Mouse (Mus musculus): ENCODE data around the gene Fbxo3.

- TF ChIP-seq POLR2A (IDR thresholded peaks at IDR 0.05; ENCODE audit: extremely low read depth, insufficient read depth, low read length) (no peak), CTCF (IDR thresholded peaks at IDR 0.05; ENCODE audit: low read depth, low read length) (no peak)
These were observed 72.4 kb downstream of the Fbxo3 start for GRCm38 (mm10) chr2:104099946-104100345.

Measured in liver, adult 2 months (tissue).